Mouse (Mus musculus) heart, postnatal 10 days (tissue): ENCODE measurements around the gene Oasl2. TPM values are rescaled to one million over a fixed set of nuclear protein-coding genes. Genes with fewer than 3 reads are reported as not detected.
"Not testable (repeated sequence)": the region's sequence is repeated elsewhere in the genome, so short reads cannot be mapped to it uniquely, and the experiment has no call there.

ENCODE experiments used
- DNase-seq, 2 experiments: peaks; one replicate each; pipeline ENCODE4 v3.0.0; 2021
- intact Hi-C: fragments of 180-260 bp; cut with DNase I; formaldehyde crosslinking; loops from one replicate; pipeline ENCODE4 v1.15.1; 2025
- total RNA-seq, 2 experiments: library from RNA; stranded (reverse); gene quantifications; 2 replicates each; pipeline ENCODE4 v1.2.3; 2021

Oasl2 gene
- total RNA-seq, 2 experiments from 2014 or later: 2.2 to 3.7 TPM

DNA sequence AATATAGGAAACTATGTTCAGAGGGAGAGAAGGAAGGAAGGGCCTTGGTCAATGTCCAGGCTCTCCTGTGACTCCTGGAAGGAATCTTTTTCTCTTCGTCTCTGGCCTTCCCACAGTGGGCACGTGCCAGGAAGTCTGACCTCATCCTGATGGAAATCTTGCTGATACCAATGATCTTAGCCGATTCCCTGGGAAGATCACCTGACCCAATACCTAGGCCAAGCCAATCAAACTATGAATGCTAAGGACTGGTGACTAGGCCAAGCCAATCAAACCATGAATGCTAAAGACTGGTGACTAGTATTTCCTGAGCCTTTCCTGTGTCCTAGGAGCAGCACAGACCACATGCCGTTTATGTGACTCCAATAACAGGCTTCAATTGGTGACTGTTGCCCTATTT, 16.9 kb downstream of the Oasl2 start:
- DNase-seq: no peak
- intact Hi-C loops: no loop called here

DNA sequence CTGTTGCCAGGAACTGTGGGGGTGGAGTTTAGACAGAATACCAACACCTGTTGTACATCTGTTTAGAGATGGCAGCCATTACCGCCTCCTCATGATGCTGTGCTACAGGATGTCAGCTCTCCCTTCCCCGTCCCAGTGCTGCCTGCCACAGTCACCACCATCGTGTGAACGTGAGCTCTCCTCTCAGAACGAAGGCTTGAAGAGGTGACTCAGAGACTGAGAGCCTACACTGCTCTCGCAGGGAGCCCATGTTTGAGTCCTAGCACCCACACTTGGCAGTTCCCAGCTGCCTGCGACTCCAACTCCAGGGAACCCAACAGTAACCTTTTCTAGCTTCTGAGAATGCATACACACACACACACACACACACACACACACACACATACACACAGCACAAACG, 18.1 kb downstream of the Oasl2 start:
- no peak for DNase-seq
- intact Hi-C loops: no loop called here

DNA sequence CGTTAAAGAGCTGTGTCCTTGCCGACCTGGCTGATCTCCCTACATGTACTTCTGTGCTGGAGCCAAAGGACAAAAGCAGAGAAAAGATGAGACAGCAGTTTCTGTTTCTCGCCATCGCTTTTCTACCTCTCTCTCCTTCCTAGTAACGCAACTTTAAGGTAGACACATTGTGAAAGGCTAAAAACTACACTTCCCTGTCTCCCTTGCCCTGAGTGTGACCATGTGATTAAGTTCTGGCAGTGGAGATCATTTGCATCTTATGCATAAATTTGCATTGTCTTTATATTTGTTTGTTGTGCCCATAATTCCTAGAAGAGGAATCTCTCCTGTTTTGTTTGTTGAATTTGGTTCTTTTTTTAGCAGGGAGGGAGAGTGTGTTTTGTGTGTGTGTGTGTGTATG, 19.1 kb downstream of the Oasl2 start:
- intact Hi-C loops: no loop called here
- no peak for DNase-seq

DNA sequence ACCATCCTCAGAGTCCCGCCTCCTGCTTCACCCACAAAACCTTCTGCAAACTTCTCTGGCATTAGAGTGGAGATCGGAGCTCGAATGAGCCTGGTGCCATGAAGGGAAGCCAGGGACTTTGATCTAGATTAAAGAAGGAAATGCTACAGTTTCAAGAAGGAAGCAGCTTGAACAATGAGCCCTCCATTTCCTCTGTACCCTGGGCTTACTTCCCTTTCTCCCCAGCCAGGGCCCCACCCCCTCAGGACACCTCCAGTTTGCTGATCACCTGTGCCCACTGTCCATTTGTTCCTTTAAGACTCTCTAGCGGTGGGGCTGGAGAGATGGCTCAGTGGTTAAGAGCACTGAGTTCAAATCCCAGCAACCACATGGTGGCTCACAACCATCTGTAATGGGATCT, 20.0 kb downstream of the Oasl2 start:
- intact Hi-C loops: no loop called here
- no peak for DNase-seq

DNA sequence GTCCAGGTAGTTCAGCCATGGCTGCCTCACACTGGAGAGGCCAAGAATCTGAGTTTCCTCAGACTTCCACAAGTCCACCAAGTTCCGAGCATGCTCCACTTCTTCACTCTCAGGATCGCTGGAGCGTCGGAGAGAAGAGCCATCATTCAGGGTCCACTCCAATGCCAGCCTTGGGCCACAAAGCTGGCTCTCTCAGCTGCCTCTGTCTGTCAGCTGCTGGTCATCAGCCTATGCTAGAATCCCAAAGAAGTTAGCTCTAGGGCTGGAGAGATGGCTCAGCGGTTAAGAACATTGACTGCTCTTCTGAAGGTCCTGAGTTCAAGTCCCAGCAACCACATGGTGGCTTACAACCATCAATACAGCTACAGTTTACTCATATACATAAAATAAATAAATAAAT, 20.6 kb downstream of the Oasl2 start:
- intact Hi-C loops, DNase-seq: not testable (repeated sequence)

DNA sequence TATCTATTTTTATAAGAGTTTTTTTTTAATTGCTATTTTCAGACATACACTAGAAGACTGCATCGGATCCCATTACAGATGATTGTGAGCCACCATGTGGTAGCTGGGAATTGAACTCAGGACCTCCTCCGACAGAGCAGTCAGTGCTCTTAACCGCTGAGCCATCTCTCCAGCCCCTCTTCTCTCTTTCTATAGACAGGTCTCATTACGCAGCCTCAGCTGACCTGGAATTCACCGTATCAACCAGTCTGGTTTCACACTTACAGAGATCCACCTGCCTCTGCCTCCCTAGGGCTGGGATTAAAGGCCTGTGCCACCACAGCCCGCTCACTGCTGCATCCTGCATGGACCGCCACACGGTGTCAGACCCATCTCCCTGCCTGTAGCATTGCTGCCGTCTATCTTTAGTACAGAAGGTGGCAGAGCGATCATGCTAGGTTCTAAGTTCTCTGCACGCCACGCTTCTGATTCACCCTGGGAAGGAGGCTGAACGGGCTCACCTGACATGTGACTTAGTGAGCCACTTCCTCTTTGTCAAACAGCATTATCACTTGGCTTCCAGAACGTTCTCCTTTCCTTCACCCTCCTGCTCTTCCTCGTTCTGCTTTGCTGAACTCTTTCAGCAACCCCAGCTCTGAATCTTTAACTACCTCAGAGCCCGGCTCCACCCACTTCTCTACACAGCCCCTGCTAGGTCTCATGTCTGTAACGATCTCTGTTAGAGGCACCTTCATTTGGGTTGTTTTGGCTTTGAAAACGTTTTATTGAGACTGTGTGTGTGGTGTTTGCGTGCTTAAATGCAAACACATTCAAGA, 25.0 kb downstream of the Oasl2 start:
- peak in 1 of 2 experiments; percentile 27 for DNase-seq
- intact Hi-C loops: no loop called here

DNA sequence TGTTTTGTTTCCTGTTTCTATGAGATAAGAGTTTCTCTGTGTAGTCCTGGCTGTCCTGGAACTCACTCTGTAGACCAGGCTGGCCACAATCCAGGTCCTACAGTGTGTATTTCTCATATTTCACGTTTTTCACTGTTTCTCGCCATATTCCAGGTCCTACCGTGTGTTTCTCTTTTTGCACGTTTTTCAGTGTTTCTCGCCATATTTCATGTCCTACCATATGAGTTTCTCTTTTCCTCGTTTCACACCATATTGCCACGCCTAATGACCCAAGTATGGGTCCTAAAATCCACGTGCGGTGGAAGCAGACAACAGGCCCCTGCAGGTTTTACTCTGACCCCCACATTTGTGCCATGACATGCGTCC, 25.6 kb downstream of the Oasl2 start:
- intact Hi-C loops: no loop called here

DNA sequence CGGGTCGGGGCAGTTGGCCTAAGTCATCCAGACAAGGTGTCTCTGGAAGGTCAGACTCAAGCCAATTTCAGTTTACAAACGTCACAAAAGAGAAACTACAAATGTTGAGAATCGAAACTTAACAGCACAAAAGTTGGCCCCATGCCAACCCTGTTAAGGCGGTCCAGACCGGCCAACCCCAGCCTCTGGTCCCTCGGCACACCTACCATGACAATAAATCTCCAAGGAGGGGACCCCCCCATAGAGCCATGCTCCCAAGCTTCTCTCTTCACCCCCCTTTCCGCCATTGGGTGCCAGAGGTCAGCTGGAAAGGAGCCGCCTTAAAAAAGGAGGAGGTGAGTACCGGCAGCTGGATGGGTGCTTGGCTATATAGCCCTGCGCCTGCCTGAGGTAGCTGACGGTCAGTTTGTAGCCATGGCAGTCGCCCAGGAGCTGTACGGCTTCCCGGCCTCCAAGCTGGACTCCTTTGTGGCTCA, 26.3 kb downstream of the Oasl2 start, which contains the start of gene Oasl1:
TSS of gene Oasl1 (plus strand) at position 243 of the 476 bp plus-strand sequence.
- intact Hi-C loops: no loop called here
- DNase-seq: peak; percentile 56 to 69

More for the DNA sequence above, 25.6 kb downstream of the Oasl2 start:
- DNase-seq: no peak

DNA sequence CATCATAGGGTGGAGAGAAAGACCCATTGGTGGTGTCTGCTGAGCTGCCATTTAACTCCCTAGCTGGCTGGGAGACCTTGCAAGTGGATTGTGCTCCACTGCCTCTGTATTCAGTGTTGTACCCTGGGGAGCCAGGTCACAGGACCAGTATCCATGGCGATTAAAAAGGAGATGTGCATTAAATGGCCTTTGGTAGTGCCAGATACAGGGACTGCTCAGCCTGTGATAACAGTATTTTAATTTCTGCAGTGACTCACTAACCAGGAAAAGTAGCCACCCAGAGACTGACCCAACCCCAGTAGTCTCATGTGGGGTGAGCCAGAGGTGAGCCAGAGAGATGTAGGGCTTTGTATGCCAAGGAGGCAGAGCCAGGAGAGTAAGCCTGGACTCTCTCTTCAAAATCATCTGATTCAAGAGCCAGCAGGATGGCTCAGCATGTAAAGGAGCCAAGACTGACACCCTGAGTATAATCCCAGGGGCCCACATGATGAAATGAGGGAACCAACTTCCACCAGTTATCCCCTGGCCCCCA, 29.5 kb downstream of the Oasl2 start:
- no peak for DNase-seq
- intact Hi-C loops: no loop called here

DNA sequence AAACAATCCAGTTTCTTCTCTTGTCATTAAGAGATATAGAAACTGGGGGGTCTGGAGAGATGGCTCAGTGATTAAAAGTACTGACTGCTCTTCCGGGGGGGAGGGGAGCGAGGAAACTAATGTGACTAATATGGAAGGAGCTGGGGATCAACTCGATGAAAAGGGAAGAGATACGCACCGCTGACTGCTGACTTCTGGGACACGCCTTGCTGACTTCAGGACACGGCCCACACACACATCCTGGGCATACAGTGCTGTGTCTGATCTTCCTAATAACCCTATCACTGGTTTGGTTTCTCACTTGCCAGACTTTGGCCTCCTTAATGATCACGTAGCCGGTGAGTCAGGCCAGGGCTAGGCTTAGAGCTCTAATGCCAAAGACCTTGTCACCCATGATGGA, 30.0 kb downstream of the Oasl2 start:
- intact Hi-C loops: no loop called here
- no peak for DNase-seq

DNA sequence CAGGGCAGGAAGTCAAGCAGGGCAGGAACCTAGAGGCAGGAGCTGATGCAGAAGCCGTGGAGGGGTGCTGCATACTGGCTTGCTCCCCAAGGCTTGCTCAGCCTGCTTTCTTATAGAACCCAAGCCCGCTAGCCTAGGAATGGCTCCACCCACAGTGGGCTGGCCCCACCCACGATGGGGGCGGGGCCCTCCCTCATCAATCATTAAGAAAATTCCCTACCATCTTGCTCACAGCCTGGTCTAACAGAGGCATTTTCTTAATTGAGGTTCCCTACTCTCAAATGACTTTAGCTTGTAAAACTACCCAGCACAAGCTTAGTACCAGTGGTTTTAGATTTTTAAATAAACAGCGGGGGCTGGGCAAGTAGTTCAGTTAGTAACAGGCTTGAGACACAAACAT, 34.9 kb downstream of the Oasl2 start:
- no peak for DNase-seq
- intact Hi-C loops: no loop called here

DNA sequence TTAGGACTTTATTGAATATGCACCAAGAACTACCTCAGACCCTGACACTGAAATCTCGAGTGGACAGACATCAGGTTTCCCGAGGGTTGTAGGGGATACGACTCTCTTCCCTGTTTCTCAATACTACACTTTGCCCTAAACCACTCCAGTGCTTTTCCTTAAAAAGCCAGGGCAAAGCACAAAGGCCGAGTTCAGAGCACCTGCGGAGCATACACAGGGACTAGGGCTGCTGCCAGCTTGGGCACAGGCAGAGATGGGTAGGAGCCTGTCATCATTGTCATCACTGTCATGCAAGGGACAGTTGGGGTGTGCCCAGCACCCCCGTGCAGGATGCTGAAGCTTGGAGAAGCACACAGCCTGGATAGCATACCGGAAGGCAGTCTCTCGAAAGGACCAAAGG, 36.5 kb downstream of the Oasl2 start:
- intact Hi-C loops: no loop called here

DNA sequence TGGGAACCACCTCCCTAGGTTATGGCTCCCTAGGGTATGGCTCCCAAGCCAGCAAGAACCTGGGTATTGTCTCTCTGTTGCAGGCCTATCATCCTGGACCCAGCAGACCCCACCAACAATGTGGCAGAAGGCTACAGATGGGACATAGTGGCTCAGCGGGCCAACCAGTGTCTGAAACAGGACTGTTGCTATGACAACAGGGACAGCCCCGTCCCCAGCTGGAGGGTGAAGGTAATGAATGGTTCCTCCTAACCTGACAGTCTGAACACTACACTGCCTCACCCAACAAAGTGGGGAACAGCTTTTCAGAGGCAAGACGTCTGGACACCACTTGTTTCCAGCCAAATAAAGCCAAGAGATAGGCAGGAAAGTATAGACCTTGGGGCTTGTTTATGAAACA, 39.1 kb downstream of the Oasl2 start:
- no peak for DNase-seq
- intact Hi-C loops: no loop called here

More for the DNA sequence above, 36.5 kb downstream of the Oasl2 start:
- DNase-seq: no peak

DNA sequence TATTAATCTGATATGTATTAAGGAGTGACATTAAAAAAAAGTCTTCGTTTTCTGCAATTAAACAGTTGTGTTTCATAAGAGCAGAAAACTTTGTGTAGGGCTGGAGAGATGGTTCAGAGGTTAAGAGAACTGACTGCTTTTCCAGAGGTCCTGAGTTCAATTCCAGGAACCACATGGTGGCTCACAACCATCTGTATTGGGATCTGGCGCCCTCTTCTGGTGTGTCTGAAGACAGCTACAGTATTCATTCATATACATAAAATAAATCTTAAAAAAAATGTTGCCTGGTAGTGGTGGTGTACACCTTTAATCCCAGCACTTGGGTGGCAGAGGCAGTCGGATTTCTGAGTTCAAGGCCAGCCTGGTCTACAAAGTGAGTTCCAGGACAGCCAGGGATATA, 44.4 kb downstream of the Oasl2 start:
- intact Hi-C loops, DNase-seq: not testable (repeated sequence)

DNA sequence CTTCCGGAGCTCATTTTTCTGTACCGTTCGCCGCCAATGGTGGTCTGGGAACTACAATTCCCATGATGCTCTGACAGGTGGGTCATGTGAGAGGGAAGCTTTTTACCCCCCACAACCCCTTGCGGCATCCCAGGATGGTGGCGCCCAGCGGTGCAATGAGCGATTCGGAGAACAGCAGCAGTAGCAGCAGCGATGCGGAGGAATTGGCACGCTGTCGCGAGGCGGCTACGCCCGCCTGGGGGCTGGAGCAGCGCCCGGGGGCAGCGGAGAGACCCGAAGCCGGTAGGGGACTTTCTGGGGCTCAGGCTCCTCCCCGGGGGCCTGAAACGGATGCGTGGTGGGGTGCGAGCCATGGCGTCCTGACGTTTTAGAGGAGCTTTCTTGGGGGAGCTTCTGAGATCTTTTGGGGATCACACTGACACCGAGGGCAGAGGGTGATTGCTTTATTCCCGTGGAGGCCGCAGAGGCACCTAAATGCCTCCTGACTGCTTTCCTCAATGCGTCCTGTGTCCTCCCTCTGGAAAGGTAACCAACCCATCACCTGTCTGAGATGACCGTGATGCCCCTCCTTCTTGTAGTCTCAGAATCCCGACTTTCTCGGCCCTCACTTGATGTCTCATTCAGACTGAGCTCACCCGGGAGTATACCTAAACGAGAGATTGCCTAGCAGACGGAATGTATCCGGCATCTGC, 45.5 kb downstream of the Oasl2 start, which contains the start of gene 2210016L21Rik:
TSS of gene 2210016L21Rik (plus strand) at position 85 of the 692 bp plus-strand sequence.
- intact Hi-C loops: no loop called here
- peak; percentile 88 to 92 for DNase-seq

DNA sequence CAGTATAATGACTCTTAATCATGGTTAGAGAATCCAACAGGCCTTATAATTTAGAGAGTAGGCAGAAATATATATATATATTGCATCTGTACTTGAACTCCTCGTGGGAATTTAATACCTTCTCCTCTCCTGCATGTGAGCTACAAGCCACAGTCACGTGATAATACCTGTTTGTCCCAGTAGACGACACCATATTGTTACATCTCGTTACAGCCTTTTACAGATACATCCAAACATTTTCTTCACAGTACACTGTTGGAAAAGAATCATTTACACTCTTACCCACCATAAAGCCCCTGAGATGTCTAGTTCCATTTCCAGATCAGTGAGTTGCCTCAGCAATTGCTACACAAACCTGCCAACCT, 46.0 kb downstream of the Oasl2 start:
- intact Hi-C loops: no loop called here
- DNase-seq: no peak

DNA sequence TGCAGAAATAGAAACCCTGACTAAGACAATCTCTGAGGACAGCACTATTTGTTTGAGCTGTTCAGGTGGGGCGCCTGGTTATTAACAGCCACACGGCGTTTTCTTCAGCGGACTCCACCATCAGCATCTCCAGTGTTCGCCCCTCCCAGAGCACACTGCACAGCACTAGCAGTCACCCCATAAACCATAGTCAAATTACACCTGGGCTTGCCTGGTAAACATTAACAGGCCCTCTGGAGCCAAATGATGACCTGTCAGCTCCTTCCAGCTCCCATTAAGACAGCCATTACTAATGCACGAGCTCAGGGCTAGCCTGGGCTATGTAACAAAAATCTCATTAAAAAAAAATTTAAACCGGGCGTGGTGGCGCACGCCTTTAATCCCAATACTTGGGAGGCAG, 48.3 kb downstream of the Oasl2 start:
- intact Hi-C loops: no loop called here
- DNase-seq: no peak

DNA sequence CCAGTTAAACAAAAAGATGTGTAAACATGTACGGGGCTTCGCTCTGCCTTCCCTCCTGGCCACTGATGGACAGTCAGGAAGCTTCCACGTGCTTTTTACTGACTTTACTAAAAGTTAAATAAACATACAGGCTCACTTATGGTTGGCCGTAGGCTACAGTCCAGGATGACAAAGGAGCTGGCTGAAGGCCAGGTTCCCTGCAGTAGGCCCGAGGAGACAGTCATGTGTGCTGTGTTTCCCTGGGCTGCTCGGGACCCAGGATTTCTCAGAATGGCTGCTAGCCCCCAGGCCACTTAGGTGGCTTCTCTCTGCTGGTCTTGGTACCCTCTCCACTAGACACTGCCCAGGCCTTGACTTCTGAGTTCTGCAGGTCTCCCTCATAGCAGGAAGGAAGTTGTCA, 52.2 kb downstream of the Oasl2 start:
- DNase-seq: peak; percentile 66 to 67
- intact Hi-C loops: no loop called here

DNA sequence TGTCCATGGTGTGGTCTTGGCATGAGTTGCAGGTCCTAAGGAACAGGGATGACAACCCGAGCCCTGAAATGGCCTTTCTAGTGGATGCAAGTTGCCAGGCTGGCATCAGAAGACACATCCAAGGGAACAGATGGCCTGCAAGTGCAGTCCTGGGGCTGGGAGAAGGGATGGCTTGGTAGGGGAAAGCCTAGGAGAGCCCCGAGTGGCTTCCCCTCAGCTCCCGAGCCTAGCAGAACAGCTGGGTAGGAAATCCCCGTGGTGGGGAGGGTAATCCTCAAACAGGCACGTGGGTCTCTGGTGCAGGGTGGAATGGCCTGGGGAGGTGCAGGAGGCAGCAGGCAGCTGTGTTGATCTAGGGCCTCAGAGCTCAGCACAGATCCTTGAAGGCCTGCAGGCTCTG, 52.6 kb downstream of the Oasl2 start:
- intact Hi-C loops: no loop called here
- no peak for DNase-seq

DNA sequence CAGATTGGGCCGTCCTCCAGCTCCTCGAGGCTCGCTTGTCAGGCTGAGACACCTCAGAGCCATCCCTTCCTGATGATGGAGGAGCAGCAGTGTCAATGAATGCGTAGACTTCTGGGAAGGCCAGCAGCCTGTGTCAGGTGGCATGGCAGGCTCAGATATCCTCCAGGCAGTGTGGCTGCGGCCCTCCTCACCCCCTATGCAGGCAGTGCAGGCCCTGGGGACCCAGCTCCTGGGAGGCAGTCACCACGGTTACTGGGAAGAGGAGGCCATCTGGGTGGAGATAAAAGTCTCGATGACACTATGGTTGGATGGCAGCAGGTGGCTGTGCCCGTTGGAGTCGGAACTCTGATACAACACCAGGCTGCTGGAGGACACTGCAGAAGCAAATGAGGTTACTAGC, 53.1 kb downstream of the Oasl2 start:
- no peak for DNase-seq
- intact Hi-C loops: no loop called here

DNA sequence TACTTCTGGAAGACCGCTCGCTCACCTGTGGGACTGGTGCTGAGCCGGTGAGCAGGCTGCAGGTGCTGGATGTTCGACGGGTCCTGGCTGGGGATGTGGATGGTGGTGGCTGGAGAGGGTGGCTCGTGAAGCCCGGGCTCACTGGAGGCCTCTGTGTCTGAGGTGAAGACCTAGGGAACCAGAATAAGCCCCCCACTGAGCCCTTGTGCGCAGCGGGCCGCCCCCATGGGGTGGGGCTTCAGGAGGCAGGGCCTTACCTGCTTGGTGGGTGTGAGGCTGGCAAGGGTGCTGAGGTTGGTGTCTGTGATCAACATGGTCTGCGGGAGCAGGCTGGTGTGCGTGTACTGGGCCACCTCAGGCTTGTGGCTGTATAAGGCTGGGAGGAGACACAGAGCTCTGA, 53.9 kb downstream of the Oasl2 start:
- intact Hi-C loops: no loop called here

More for the DNA sequence above, 53.9 kb downstream of the Oasl2 start:
- no peak for DNase-seq
